Mouse (Mus musculus): ENCODE measurements at regions not wholly inside any gene's neighbourhood (a gene's known extent, or its start where the extent isn't known, plus 50 kb on each side); places are given as distances from the start of the nearest gene placed in this dataset.

DNA sequence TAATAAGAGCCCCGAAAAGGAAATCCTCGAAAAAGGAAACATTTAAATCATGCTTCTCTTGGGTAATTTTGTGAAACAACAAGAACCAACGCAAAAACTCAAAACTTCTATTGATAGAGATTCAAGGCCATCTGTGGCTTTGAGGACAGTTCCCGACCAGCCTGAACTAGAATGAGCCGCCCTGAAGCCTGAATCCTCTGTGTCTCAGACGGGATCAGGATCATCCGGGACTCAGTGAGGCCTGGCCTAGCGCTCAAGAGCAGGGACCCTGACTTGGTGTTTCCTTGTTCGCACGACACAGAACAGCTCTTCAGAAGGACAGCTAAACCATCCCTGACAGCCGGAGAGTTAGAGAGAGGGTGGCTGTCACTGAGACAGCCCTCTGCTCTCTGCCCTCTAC lies 77.4 kb upstream of the Spin1 start:
- Histone ChIP-seq H3K36me3 (ENCODE audit: control insufficient read depth, insufficient read depth, low read length) (no peaks in the 10 kb centered on the region), H3K4me2 (no peak overlapping the region), H3K4me3 (ENCODE audit: low read depth, low read length) (no peak overlapping the region), H3K9me3 (ENCODE audit: control insufficient read depth, low read length) (no peaks in the 10 kb centered on the region), H3K27me3 (replicated peaks; ENCODE audit: control insufficient read depth, insufficient read depth, low read length) (no peaks in the 10 kb centered on the region), H3K4me1 (replicated peaks; ENCODE audit: control insufficient read depth, insufficient read depth, low read length) (no peaks in the 10 kb centered on the region), H3K27ac (ENCODE audit: low read depth, low read length) (no peak overlapping the region), H3K9ac (ENCODE audit: low read depth, low read length) (no peak overlapping the region)
- no peak for DNase-seq (ENCODE audit: low spot score)
- no peak for ATAC-seq (replicated peaks; ENCODE audit: low FRiP score)
- WGBS, result 85% methylated on average over 11 of the region's 11 CpGs

DNA sequence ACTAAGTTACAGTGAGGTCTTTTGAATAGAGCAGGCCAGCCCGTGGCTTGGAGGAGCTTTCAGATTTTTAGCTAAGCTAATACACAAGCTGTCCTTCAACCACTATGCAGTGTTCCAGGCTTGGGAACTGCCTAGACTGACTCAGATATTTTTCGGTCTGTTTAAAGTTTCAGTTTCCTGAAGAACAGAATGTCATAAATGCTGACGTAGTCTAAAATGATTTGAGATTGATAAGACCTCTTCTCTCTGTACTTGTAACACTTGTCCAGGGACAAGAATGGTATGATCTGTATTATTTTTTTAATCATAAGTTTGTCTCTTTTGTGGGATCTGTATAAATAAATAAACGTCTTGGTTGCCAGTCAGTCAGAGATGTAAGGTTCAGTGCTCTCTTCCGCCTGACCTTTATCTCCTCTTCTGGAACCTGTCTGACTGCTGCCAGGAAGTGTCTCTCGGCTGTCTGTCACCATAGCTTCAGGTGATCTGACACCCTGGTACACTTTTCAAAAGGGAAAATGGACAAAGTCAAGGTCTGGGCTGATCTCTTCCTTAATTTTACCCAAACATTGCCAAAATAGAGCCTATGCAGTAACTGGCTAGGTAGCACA lies 74.3 kb upstream of the Spin1 start:
- WGBS, result 59% methylated on average over 6 of the region's 6 CpGs
- H3K36me3 ChIP-seq (ENCODE audit: control insufficient read depth, insufficient read depth, low read length), result no peaks in the 10 kb centered on the region
- H3K27ac ChIP-seq (ENCODE audit: low read depth, low read length), result no peak overlapping the region
- DNase-seq (ENCODE audit: low spot score), result no peak
- no peaks in the 10 kb centered on the region for H3K27me3 ChIP-seq (replicated peaks; ENCODE audit: control insufficient read depth, insufficient read depth, low read length)
- ATAC-seq (replicated peaks; ENCODE audit: low FRiP score), result no peak
- H3K4me1 ChIP-seq (replicated peaks; ENCODE audit: control insufficient read depth, insufficient read depth, low read length), result no peaks in the 10 kb centered on the region
- no peak overlapping the region for H3K4me2 ChIP-seq
- H3K9ac ChIP-seq (ENCODE audit: low read depth, low read length), result no peak overlapping the region
- H3K4me3 ChIP-seq (ENCODE audit: low read depth, low read length), result no peak overlapping the region
- no peaks in the 10 kb centered on the region for H3K9me3 ChIP-seq (ENCODE audit: control insufficient read depth, low read length)

DNA sequence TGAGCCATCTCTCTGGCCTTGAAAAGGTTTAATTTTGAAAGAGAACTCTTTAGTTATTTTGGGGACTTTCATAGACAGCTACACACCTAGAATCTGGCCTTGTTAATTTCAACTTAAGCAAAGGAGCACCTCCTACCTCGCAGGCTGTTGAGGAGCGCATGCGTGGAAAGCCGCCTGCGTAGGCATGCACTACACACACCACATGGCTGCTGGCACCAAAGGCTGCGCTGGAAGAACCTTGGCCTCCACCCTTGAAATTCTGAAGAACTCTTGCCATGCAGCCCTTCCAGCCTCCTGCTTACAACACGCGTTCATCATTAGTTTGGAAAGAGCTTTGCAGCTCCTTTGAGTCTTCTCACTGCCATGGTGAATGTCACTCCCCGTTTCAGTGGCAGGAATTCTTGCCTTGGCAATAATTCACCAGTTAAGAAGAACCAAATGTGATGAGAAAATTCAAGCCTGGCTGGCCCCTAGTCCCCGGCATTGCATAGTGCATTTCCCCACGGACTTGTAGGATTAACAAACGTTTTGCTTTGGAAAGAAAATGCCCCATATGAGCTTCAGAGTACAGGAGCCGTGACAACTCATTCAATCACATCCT lies 62.7 kb upstream of the Spin1 start:
- Histone ChIP-seq H3K9me3 (ENCODE audit: control insufficient read depth, low read length) (no peaks in the 10 kb centered on the region; the same call in 1 of the 2 replicates), H3K4me1 (replicated peaks; ENCODE audit: control insufficient read depth, insufficient read depth, low read length) (no peaks in the 10 kb centered on the region), H3K4me2 (no peak overlapping the region), H3K4me3 (ENCODE audit: low read depth, low read length) (no peak overlapping the region), H3K27me3 (replicated peaks; ENCODE audit: control insufficient read depth, insufficient read depth, low read length) (no peaks in the 10 kb centered on the region), H3K9ac (ENCODE audit: low read depth, low read length) (no peak overlapping the region), H3K27ac (ENCODE audit: low read depth, low read length) (no peak overlapping the region), H3K36me3 (ENCODE audit: control insufficient read depth, insufficient read depth, low read length) (no peaks in the 10 kb centered on the region)
- ATAC-seq (replicated peaks; ENCODE audit: low FRiP score) (no peak), DNase-seq (ENCODE audit: low spot score) (no peak)
- WGBS, result 82% methylated on average over 13 of the region's 13 CpGs

DNA sequence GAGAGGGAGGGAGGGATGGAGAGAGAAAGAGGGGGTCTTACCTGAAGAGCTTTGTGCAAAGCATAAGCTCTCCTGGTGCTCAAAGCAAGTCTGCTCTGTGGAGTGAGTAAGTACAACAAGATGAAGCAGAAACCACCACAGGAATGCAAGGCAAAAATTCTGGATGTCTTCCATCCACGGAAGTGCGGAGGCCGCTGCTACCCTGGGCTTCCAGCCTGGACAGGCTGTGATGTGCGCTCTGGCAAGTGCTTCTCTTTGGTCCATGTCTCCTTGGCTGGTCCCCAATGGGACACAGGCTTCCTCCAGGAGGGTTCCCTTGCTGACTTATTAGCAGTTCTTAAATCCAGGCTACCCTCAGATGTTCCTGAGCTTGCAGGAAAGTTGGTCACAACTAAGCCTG lies 61.7 kb upstream of the Spin1 start:
- no peaks in the 10 kb centered on the region for H3K4me1 ChIP-seq (replicated peaks; ENCODE audit: control insufficient read depth, insufficient read depth, low read length)
- H3K27ac ChIP-seq (ENCODE audit: low read depth, low read length), result no peak overlapping the region
- DNase-seq (ENCODE audit: low spot score) (no peak), ATAC-seq (replicated peaks; ENCODE audit: low FRiP score) (no peak)
- no peaks in the 10 kb centered on the region for H3K36me3 ChIP-seq (ENCODE audit: control insufficient read depth, insufficient read depth, low read length)
- H3K4me3 ChIP-seq (ENCODE audit: low read depth, low read length), result no peak overlapping the region
- H3K9ac ChIP-seq (ENCODE audit: low read depth, low read length), result no peak overlapping the region
- 94% methylated on average over 4 of the region's 4 CpGs for WGBS
- no peaks in the 10 kb centered on the region for H3K27me3 ChIP-seq (replicated peaks; ENCODE audit: control insufficient read depth, insufficient read depth, low read length)
- no peak overlapping the region for H3K4me2 ChIP-seq
- peaks cover 4% of the 10 kb centered on the region for H3K9me3 ChIP-seq (ENCODE audit: control insufficient read depth, low read length)

DNA sequence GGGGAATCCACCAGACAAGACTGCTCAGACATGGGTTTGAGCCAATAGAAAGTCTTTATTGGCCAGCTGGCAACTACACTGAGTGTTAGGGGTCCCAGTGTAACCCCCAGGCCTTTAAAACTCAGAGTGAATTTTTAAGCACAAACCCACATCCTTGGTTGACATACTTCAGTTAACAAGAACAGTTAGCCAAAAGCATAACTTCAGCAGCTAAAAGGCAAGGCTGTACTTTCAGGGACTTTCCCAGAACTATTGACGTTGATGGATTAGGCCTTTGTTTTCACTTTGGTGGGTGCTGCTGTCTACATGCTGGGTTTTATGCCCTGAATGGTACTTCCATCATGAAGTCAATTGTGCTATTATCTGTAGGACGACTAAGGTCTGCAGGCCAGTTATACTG lies 59.6 kb upstream of the Spin1 start:
- ATAC-seq (replicated peaks; ENCODE audit: low FRiP score) (no peak), DNase-seq (ENCODE audit: low spot score) (no peak)
- Histone ChIP-seq H3K27ac (ENCODE audit: low read depth, low read length) (no peak overlapping the region), H3K9me3 (ENCODE audit: control insufficient read depth, low read length) (peaks cover 4% of the 10 kb centered on the region), H3K4me2 (no peak overlapping the region), H3K4me1 (replicated peaks; ENCODE audit: control insufficient read depth, insufficient read depth, low read length) (no peaks in the 10 kb centered on the region), H3K9ac (ENCODE audit: low read depth, low read length) (no peak overlapping the region), H3K27me3 (replicated peaks; ENCODE audit: control insufficient read depth, insufficient read depth, low read length) (no peaks in the 10 kb centered on the region), H3K4me3 (ENCODE audit: low read depth, low read length) (no peak overlapping the region), H3K36me3 (ENCODE audit: control insufficient read depth, insufficient read depth, low read length) (no peaks in the 10 kb centered on the region)
- 67% methylated on average over 2 of the region's 2 CpGs for WGBS

DNA sequence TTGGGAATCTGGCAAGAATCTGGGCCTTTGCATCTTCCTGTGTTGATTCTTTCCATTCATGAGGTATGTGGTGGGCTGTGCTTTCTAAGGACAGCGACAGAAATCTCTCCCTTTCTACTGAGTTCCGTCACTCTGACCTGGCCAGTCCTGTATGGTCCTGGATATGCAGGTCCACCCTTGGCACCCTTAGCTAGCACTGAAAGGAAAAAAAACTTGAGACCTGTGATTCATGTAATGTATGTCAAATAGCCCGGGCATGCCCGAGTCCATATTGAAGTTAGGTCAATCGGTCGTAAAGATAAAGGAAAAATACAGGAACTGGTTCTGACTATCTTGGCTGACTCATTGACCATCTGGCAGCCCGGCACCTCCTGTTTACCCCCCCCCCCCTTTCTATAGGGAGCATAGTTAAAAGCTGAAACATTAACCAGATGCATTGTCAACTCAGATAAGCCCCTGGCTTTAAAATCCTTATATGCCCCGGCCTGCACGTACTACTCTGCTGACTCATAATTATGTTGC lies 57.7 kb upstream of the Spin1 start:
- ATAC-seq (replicated peaks; ENCODE audit: low FRiP score) (no peak), DNase-seq (ENCODE audit: low spot score) (no peak)
- Histone ChIP-seq H3K27ac (ENCODE audit: low read depth, low read length) (no peak overlapping the region), H3K36me3 (ENCODE audit: control insufficient read depth, insufficient read depth, low read length) (no peaks in the 10 kb centered on the region), H3K4me1 (replicated peaks; ENCODE audit: control insufficient read depth, insufficient read depth, low read length) (no peaks in the 10 kb centered on the region), H3K9ac (ENCODE audit: low read depth, low read length) (no peak overlapping the region), H3K9me3 (ENCODE audit: control insufficient read depth, low read length) (peaks cover 4% of the 10 kb centered on the region), H3K4me2 (no peak overlapping the region), H3K4me3 (ENCODE audit: low read depth, low read length) (no peak overlapping the region), H3K27me3 (replicated peaks; ENCODE audit: control insufficient read depth, insufficient read depth, low read length) (no peaks in the 10 kb centered on the region)
- WGBS, result 80% methylated on average over 9 of the region's 9 CpGs
